Mouse (Mus musculus): ENCODE data around the gene Polr1a. TPM values are rescaled to one million over a fixed set of nuclear protein-coding genes. Genes with fewer than 3 reads are reported as not detected.
"Not testable (repeated sequence)": the region's sequence is repeated elsewhere in the genome, so short reads cannot be mapped to it uniquely, and the experiment has no call there.

The Polr1a gene
- polyA plus RNA-seq, 1 experiment from 2014 or later = 20.6 TPM

- H3K4me3 ChIP-seq; H3K9ac ChIP-seq; H3K27ac ChIP-seq; H3K4me1 ChIP-seq (replicated peaks); ATAC-seq (ENCODE audit: low FRiP score); H3K9me3 ChIP-seq; H3K4me2 ChIP-seq; H3K27me3 ChIP-seq: not testable (repeated sequence)
- H3K36me3 ChIP-seq = peaks cover 74% of the 10 kb centered on the region
- WGBS = 90% methylated on average over 5 of the region's 5 CpGs
These were observed 16.4 kb downstream of the Polr1a start for GRCm38 (mm10) chr6:71925233-71925632.

- Histone ChIP-seq H3K4me2 (no peak overlapping the region), H3K4me1 (replicated peaks) (no peaks in the 10 kb centered on the region), H3K4me3 (no peak overlapping the region), H3K9ac (no peak overlapping the region), H3K27ac (no peak overlapping the region), H3K27me3 (no peaks in the 10 kb centered on the region), H3K36me3 (peaks cover 77% of the 10 kb centered on the region), H3K9me3 (no peaks in the 10 kb centered on the region)
- peak; percentile 54; the same call in 1 of the 2 replicates for ATAC-seq (ENCODE audit: low FRiP score)
These were observed 19.1 kb downstream of the Polr1a start for GRCm38 (mm10) chr6:71927911-71928310.

- Histone ChIP-seq H3K27ac (no peak overlapping the region), H3K27me3 (no peaks in the 10 kb centered on the region), H3K9me3 (no peaks in the 10 kb centered on the region), H3K9ac (no peak overlapping the region), H3K36me3 (peaks cover 72% of the 10 kb centered on the region), H3K4me2 (no peak overlapping the region), H3K4me1 (replicated peaks) (0 out of 2 replicates have a peak, but pooled peaks cover 5% of the 10 kb centered on the region), H3K4me3 (no peak overlapping the region)
- WGBS = 88% methylated on average over 10 of the region's 10 CpGs
- no peak for ATAC-seq (ENCODE audit: low FRiP score)
These were observed 21.2 kb downstream of the Polr1a start for GRCm38 (mm10) chr6:71930053-71930452.

- ATAC-seq (ENCODE audit: low FRiP score) = no peak
These were observed 22.1 kb downstream of the Polr1a start for GRCm38 (mm10) chr6:71930830-71931437.

GRCm38 (mm10) chr6:71932347-71932746 lies 23.5 kb downstream of the Polr1a start:
- Histone ChIP-seq H3K27me3 (no peaks in the 10 kb centered on the region), H3K4me3 (no peak overlapping the region), H3K9ac (no peak overlapping the region), H3K36me3 (peaks cover 71% of the 10 kb centered on the region), H3K27ac (no peak overlapping the region), H3K4me2 (no peak overlapping the region), H3K4me1 (replicated peaks) (0 out of 2 replicates have a peak, but pooled peaks cover 5% of the 10 kb centered on the region), H3K9me3 (no peaks in the 10 kb centered on the region)
- WGBS = 87% methylated on average over 5 of the region's 5 CpGs
- ATAC-seq (ENCODE audit: low FRiP score) = no peak

More at GRCm38 (mm10) chr6:71930830-71931437, 22.1 kb downstream of the Polr1a start:
- WGBS = 89% methylated on average over 12 of the region's 12 CpGs
- Histone ChIP-seq H3K4me1 (replicated peaks) (0 out of 2 replicates have a peak, but pooled peaks cover 5% of the 10 kb centered on the region), H3K36me3 (peaks cover 71% of the 10 kb centered on the region), H3K27ac (no peak overlapping the region), H3K4me3 (no peak overlapping the region), H3K27me3 (no peaks in the 10 kb centered on the region), H3K9ac (no peak overlapping the region), H3K9me3 (no peaks in the 10 kb centered on the region), H3K4me2 (no peak overlapping the region)

- WGBS = 58% methylated on average over 2 of the region's 2 CpGs
- ATAC-seq (ENCODE audit: low FRiP score) = no peak
These were observed 25.3 kb downstream of the Polr1a start for GRCm38 (mm10) chr6:71934081-71934556.

GRCm38 (mm10) chr6:71935737-71936136 lies 26.9 kb downstream of the Polr1a start:
- no peak overlapping the region for H3K4me2 ChIP-seq
- no peak overlapping the region for H3K9ac ChIP-seq
- H3K27ac ChIP-seq = no peak overlapping the region
- H3K4me3 ChIP-seq = no peak overlapping the region
- H3K27me3 ChIP-seq = no peaks in the 10 kb centered on the region
- H3K36me3 ChIP-seq = peaks cover 73% of the 10 kb centered on the region
- no peak for ATAC-seq (ENCODE audit: low FRiP score)
- 75% methylated on average over 2 of the region's 2 CpGs for WGBS
- 0 out of 2 replicates have a peak, but pooled peaks cover 5% of the 10 kb centered on the region for H3K4me1 ChIP-seq (replicated peaks)
- H3K9me3 ChIP-seq = no peaks in the 10 kb centered on the region

More at GRCm38 (mm10) chr6:71934081-71934556, 25.3 kb downstream of the Polr1a start:
- Histone ChIP-seq H3K9ac (no peak overlapping the region), H3K27me3 (no peaks in the 10 kb centered on the region), H3K4me2 (no peak overlapping the region), H3K36me3 (peaks cover 84% of the 10 kb centered on the region), H3K4me1 (replicated peaks) (0 out of 2 replicates have a peak, but pooled peaks cover 5% of the 10 kb centered on the region), H3K27ac (peak overlapping the region; percentile 31; the same call in 1 of the 2 replicates), H3K4me3 (no peak overlapping the region), H3K9me3 (no peaks in the 10 kb centered on the region)

GRCm38 (mm10) chr6:71940912-71941311 lies 32.1 kb downstream of the Polr1a start:
- H3K36me3 ChIP-seq = peaks cover 58% of the 10 kb centered on the region

GRCm38 (mm10) chr6:71945101-71945500 lies 36.2 kb downstream of the Polr1a start:
- H3K4me1 ChIP-seq (replicated peaks) = no peaks in the 10 kb centered on the region
- no peaks in the 10 kb centered on the region for H3K27me3 ChIP-seq
- ATAC-seq (ENCODE audit: low FRiP score) = no peak
- no peak overlapping the region for H3K27ac ChIP-seq
- no peak overlapping the region for H3K4me3 ChIP-seq
- H3K9me3 ChIP-seq = no peaks in the 10 kb centered on the region
- 93% methylated on average over 6 of the region's 6 CpGs for WGBS
- no peak overlapping the region for H3K4me2 ChIP-seq
- H3K9ac ChIP-seq = no peak overlapping the region
- peaks cover 53% of the 10 kb centered on the region for H3K36me3 ChIP-seq

More at GRCm38 (mm10) chr6:71940912-71941311, 32.1 kb downstream of the Polr1a start:
- Histone ChIP-seq H3K27me3 (no peaks in the 10 kb centered on the region), H3K4me1 (replicated peaks) (no peaks in the 10 kb centered on the region), H3K27ac (no peak overlapping the region), H3K4me2 (no peak overlapping the region), H3K9me3 (no peaks in the 10 kb centered on the region), H3K4me3 (no peak overlapping the region), H3K9ac (no peak overlapping the region)
- 88% methylated on average over 6 of the region's 6 CpGs for WGBS
- ATAC-seq (ENCODE audit: low FRiP score) = no peak

GRCm38 (mm10) chr6:71946121-71946520 lies 37.3 kb downstream of the Polr1a start:
- Histone ChIP-seq H3K9ac (no peak overlapping the region), H3K4me3 (no peak overlapping the region), H3K4me2 (no peak overlapping the region), H3K27ac (no peak overlapping the region), H3K4me1 (replicated peaks) (no peaks in the 10 kb centered on the region), H3K36me3 (peaks cover 56% of the 10 kb centered on the region), H3K9me3 (no peaks in the 10 kb centered on the region), H3K27me3 (no peaks in the 10 kb centered on the region)
- ATAC-seq (ENCODE audit: low FRiP score) = no peak
- WGBS = 95% methylated on average over 8 of the region's 8 CpGs

GRCm38 (mm10) chr6:71949721-71950120 lies 40.9 kb downstream of the Polr1a start:
- Histone ChIP-seq H3K9ac (no peak overlapping the region), H3K27me3 (no peaks in the 10 kb centered on the region), H3K27ac (no peak overlapping the region), H3K4me3 (no peak overlapping the region), H3K9me3 (no peaks in the 10 kb centered on the region), H3K4me2 (no peak overlapping the region), H3K36me3 (peaks cover 69% of the 10 kb centered on the region), H3K4me1 (replicated peaks) (no peaks in the 10 kb centered on the region)
- WGBS = 91% methylated on average over 3 of the region's 3 CpGs
- ATAC-seq (ENCODE audit: low FRiP score) = no peak

- no peaks in the 10 kb centered on the region for H3K9me3 ChIP-seq
- ATAC-seq (ENCODE audit: low FRiP score) = no peak
- no peak overlapping the region for H3K4me2 ChIP-seq
- H3K4me1 ChIP-seq (replicated peaks) = no peaks in the 10 kb centered on the region
- no peaks in the 10 kb centered on the region for H3K27me3 ChIP-seq
- no peak overlapping the region for H3K9ac ChIP-seq
- H3K36me3 ChIP-seq = peaks cover 75% of the 10 kb centered on the region
- no peak overlapping the region for H3K4me3 ChIP-seq
- H3K27ac ChIP-seq = no peak overlapping the region
- 92% methylated on average over 3 of the region's 3 CpGs for WGBS
These were observed 41.7 kb downstream of the Polr1a start for GRCm38 (mm10) chr6:71950592-71950991.

- H3K9ac ChIP-seq = no peak overlapping the region
- 95% methylated on average over 5 of the region's 5 CpGs for WGBS
These were observed 42.3 kb downstream of the Polr1a start for GRCm38 (mm10) chr6:71951192-71951591.

More at GRCm38 (mm10) chr6:71951192-71951591, 42.3 kb downstream of the Polr1a start:
- Histone ChIP-seq H3K4me2 (no peak overlapping the region), H3K36me3 (peaks cover 70% of the 10 kb centered on the region), H3K27me3 (no peaks in the 10 kb centered on the region), H3K27ac (no peak overlapping the region), H3K9me3 (no peaks in the 10 kb centered on the region), H3K4me3 (no peak overlapping the region), H3K4me1 (replicated peaks) (no peaks in the 10 kb centered on the region)
- no peak for ATAC-seq (ENCODE audit: low FRiP score)

All from hindbrain, embryonic 13.5 days (tissue).